Mouse (Mus musculus) olfactory bulb, adult 2 months (tissue): ENCODE results near the gene Kcnj6. TPM values are rescaled to one million over a fixed set of nuclear protein-coding genes. Genes with fewer than 3 reads are reported as not detected.

Experiments used
- H3K27ac ChIP-seq: fragments of 200-500 bp; 2 replicates; pipeline ENCODE4 v1.5.1; 2012; ENCODE audit warnings: low read depth, low read length; ENCODE audit not compliant: insufficient read depth
- H3K4me1 ChIP-seq: fragments of 200-500 bp; 2 replicates; pipeline ENCODE4 v1.6.1; 2012; ENCODE audit warnings: low read length; ENCODE audit not compliant: control insufficient read depth, insufficient read depth
- H3K4me3 ChIP-seq: fragments of 200-500 bp; 2 replicates; pipeline ENCODE4 v1.5.1; 2012; ENCODE audit warnings: mild to moderate bottlenecking, low read depth, low read length, moderate library complexity; ENCODE audit not compliant: insufficient read depth
- CTCF ChIP-seq: fragments of 200-500 bp; IDR thresholded peaks from 2 replicates; pipeline ENCODE4 v1.5.1; 2012; ENCODE audit warnings: low read depth, mild to moderate bottlenecking, low read length, moderate library complexity; ENCODE audit not compliant: insufficient read depth
- POLR2A ChIP-seq: fragments of 200-500 bp; IDR thresholded peaks from 2 replicates; pipeline ENCODE4 v1.6.1; 2012; ENCODE audit warnings: mild to moderate bottlenecking, low read depth, low read length, moderate library complexity; ENCODE audit not compliant: insufficient read depth
- WGBS: fragments of 180-500 bp; shearing (Covaris S2); methylation state at CpG from one replicate; pipeline ENCODE4 v1.1.7; 2018; 5-methylcytosine and 5-hydroxymethylcytosine counted together
- polyA plus RNA-seq: library from polyadenylated mRNA; stranded (reverse); fragments of >200 nt; gene quantifications from 2 replicates; pipeline ENCODE4 v1.2.4, GENCODE M21; 2012; ENCODE audit warnings: low replicate concordance; ENCODE audit not compliant: missing spikeins, insufficient read depth, insufficient read length

Gene Kcnj6
- polyA plus RNA-seq, result not detected in 2 replicates

DNA sequence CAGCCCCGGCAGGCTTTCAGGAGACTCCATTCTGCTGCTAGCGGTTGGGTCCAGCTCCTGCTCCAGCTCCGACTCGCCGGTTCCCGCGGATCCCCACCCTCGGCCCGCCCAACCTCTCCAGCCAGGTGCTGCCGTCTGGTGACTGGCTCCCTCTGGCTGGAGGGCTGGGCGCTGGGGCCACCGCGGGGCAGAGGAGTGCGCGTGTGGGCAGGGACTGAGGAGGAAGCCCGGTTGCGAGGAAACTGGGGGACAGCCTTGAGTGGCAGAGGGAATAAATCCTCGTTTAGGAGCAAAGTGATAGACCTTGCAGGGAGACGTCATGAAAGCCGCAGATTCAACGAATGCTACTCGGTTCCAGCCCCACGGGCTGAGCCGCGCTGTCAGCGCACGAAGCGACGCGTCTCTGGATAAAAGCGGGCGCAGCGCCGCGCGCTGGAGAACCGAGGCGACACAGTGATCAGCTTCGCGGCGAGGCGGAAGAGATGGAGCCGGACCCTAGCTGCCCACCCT lies at the start of gene Kcnj6:
Kcnj6 (minus strand) TSS at position 362 of the 510 bp plus-strand sequence.
- peak within 1 kb of the TSS; percentile 56 for H3K4me3 ChIP-seq
- WGBS, result under 1% methylated on average over 43 of the region's 43 CpGs
- H3K27ac ChIP-seq, result peak within 1 kb of the TSS; percentile 60
- H3K4me1 ChIP-seq, result 0 out of 2 replicates have a peak, but pooled peaks cover 4% of the 10 kb centered on the region
- TF ChIP-seq CTCF (peak; percentile 83), POLR2A (peak; percentile 42; the same call in 1 of the 2 replicates)

DNA sequence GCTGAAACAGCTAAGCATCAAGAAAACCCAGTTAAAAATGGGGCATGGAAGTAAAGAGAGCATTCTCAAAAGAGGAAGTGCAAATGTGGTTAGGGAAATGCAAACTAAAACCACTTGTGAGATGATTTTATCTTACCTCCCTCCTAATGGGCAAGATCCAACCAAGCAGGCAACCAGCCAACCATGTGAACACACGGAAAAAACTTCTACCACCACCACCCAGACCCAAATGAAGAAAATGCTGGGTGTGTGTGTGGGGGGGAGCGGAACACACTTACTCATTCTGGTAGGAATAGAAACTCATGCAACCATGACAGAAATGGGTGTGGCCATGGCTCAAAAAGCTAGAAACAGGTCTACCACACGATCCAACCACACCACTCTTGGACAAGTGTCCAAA lies 12.4 kb upstream of the Kcnj6 start:
- no peaks in the 10 kb centered on the region for H3K4me1 ChIP-seq
- no peak overlapping the region for H3K27ac ChIP-seq
- H3K4me3 ChIP-seq, result no peak overlapping the region
- 89% methylated on average over 3 of the region's 3 CpGs for WGBS
- TF ChIP-seq CTCF, result no peak

DNA sequence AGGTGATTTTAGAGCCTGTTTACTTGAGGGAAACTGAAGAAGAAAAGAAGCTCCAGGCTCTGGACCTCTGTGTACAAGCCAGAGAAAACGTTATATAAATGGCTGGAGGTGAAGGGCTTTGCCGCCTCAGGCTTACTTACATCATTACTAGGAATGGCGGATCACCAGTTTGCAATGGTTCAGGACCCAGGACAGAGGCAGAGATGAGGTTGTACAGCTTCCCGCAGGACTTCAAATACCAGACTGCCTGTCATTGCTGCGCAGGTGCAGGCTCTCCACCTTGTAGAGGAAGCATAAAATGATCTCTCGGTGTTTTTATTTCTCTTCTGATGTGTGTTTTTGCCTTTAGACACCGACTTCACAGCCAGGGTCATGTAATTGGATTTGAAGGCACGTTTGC lies 7.1 kb upstream of the Kcnj6 start:
- TF ChIP-seq POLR2A (no peak), CTCF (no peak)
- WGBS, result 60% methylated on average over 8 of the region's 8 CpGs
- Histone ChIP-seq H3K27ac (no peak overlapping the region), H3K4me1 (no peaks in the 10 kb centered on the region), H3K4me3 (no peak overlapping the region)

DNA sequence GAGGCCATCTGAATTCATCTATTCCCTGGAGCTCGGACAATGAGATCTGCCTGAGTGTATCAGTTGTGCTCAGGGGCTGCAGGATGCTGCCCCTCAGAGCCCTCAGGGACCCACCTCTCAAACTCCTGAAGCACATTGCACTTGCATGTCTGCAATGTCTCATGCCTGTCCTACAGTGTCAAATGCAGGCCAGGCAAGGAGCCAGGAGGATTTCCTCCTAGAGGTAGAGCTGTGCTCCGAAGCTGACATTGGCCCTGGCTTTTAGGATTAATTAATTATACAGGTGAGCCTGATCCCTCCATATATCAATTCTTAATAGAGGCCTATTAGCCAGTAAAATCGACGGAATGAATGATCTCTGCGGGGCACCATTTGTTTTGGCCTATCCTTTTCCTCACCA lies 2.0 kb upstream of the Kcnj6 start:
- no peak for TF ChIP-seq POLR2A
- no peak for TF ChIP-seq CTCF
- 79% methylated on average over 5 of the region's 5 CpGs for WGBS
- H3K4me3 ChIP-seq, result no peak overlapping the region

DNA sequence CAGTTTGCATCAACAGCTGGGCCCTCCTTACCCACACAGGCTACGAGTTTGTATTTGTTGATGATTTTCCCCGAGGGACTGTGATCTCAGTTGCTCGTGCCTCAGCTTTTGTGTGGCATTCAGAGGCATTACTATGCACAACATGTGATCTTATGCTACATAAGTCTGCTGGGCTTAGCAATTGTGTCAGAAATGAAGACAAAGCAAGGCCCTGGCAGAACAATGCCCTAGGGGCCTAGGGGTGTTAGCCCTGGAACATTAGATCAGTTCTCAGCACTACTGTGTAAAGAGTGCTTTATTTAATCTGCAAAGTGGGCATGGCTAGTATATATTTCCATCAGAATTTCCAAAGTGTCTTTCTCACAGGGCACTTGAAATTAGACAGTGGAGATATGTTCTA lies 1.5 kb upstream of the Kcnj6 start:
- Histone ChIP-seq H3K4me3 (no peak overlapping the region), H3K4me1 (0 out of 2 replicates have a peak, but pooled peaks cover 2% of the 10 kb centered on the region), H3K27ac (no peak overlapping the region)
- TF ChIP-seq CTCF (no peak), POLR2A (no peak)
- WGBS, result 76% methylated on average over 3 of the region's 3 CpGs

More for the DNA sequence above, 2.0 kb upstream of the Kcnj6 start:
- no peak overlapping the region for H3K27ac ChIP-seq
- H3K4me1 ChIP-seq, result 0 out of 2 replicates have a peak, but pooled peaks cover 2% of the 10 kb centered on the region

DNA sequence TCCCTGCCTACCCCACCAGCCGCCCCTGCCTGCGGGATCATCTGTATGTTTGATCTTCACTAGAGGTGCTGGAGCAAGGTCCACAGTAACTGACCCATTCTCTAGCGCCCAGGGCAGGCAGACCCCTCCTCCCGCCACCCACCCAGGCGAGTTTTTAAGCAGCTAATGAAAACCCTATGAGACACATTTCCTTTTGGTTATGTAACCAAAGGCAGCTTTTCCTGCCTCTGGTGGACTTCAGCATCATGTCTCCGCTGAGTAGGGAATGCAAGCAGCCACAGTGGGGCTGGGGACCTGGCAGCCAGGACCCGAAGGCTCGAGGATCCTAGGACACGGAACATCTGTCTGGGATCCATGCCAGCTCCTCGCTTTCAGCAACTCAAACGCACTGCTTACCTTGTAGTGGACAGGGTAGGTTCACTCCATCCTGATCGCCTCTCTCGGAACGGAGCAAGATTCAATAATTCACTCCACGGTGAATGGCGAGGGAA lies 665 bp downstream of the Kcnj6 start:
- Histone ChIP-seq H3K27ac (peak overlapping the region; percentile 60), H3K4me3 (peak overlapping the region; percentile 56), H3K4me1 (0 out of 2 replicates have a peak, but pooled peaks cover 4% of the 10 kb centered on the region)
- WGBS, result 3% methylated on average over 16 of the region's 16 CpGs
- TF ChIP-seq POLR2A (no peak), CTCF (no peak)

DNA sequence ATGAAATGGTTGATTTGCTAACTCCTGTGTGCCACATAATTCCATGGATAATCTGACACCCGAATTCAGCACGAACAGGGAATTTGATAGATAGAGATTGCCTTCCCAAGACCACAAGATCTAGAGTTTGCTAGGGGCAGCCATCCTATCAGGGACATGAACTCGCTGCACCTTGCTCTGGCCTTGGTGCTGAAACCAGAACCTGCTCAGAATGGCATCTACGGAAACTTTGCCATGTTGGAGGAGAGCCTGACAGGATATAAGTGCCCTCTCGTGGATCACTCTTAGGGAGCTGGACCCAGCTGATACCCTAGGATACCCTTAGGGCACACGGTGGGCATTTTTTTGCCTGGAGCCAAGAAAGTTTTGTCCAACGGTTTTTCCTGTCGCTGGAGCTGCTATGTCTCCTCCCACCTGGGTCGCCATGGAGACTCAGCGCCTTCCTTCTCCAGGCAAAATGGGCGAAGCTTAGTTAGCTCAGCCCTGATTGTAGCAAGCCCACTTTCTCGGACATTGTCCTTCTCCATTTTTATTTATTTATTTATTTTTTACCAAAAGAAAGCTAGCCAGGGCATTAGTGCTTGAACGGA lies 1.9 kb downstream of the Kcnj6 start:
- Histone ChIP-seq H3K4me1 (peaks cover 6% of the 10 kb centered on the region; the same call in 1 of the 2 replicates), H3K27ac (0 out of 2 replicates have a peak overlapping the region, but pooled peaks have one; percentile 30), H3K4me3 (peak overlapping the region; percentile 56)
- TF ChIP-seq CTCF (no peak), POLR2A (no peak)
- WGBS, result 13% methylated on average over 13 of the region's 13 CpGs

DNA sequence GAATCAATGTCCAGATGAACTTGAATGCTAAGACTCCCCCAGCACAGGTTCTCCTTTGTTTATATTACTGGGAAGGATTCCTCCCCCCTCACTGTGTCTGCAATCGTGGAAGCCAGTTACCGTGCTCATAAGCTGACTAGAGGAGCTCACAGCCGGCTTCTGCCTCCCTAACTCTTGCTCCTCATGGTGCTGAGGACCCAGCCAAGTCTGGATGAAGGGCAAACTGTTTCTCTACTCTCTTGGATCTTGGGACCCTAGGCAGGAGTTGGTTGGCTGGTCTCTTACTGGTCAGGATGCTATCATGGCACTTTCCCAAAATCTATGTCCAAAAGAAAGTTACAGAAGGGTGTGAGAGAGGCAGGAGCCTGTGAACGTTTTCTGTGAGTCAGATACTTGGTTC lies 2.6 kb downstream of the Kcnj6 start:
- peak overlapping the region; percentile 56 for H3K4me3 ChIP-seq
- TF ChIP-seq POLR2A, result no peak
- no peak for TF ChIP-seq CTCF
- 28% methylated on average over 4 of the region's 4 CpGs for WGBS
- peaks cover 6% of the 10 kb centered on the region; the same call in 1 of the 2 replicates for H3K4me1 ChIP-seq
- H3K27ac ChIP-seq, result no peak overlapping the region

DNA sequence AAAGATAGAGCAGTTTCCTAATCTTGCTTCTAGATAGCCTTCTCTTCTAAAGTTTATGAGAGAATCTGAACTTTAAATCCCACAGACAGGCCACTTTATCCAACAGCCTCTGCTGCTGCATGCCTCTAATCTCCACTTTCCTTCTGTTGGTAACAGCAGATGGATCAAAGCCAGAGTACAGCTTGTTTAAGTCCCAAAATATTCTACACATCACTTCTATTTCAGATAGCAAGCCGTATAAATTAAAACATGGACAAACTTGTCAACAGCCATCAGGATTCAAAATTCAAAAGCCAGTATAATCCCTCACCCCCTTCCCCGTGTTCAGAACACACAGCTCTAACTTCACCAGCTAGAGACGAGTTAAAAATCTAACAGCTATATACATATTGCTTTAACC lies 3.4 kb downstream of the Kcnj6 start:
- Histone ChIP-seq H3K4me3 (no peak overlapping the region), H3K4me1 (peaks cover 9% of the 10 kb centered on the region; the same call in 1 of the 2 replicates), H3K27ac (no peak overlapping the region)
- WGBS, result 58% methylated on average over 3 of the region's 3 CpGs
- no peak for TF ChIP-seq POLR2A
- no peak for TF ChIP-seq CTCF
